Mouse (Mus musculus) neural tube, embryonic 12.5 days (tissue): Measurements from ENCODE around the gene Gm20721. TPM values are rescaled to one million over a fixed set of nuclear protein-coding genes. Genes with fewer than 3 reads are reported as not detected.
"Not testable (repeated sequence)": the region's sequence is repeated elsewhere in the genome, so short reads cannot be mapped to it uniquely, and the experiment has no call there.

Experiments
- ATAC-seq: fragments of 200-750 bp; cut with Nextera tagmentation; 2 replicates; pipeline ENCODE4 v1.8.0; 2017; ENCODE audit warnings: low read depth, mild to moderate bottlenecking, moderate TSS enrichment, moderate library complexity; ENCODE audit not compliant: low FRiP score
- H3K27ac ChIP-seq: fragments of 300-500 bp; sonication (generic); 2 replicates; pipeline ENCODE4 v1.5.1; 2016
- H3K27me3 ChIP-seq: fragments of 300-500 bp; sonication (generic); replicated peaks from 2 replicates; pipeline ENCODE4 v1.6.1; 2016; ENCODE audit warnings: mild to moderate bottlenecking
- H3K36me3 ChIP-seq: fragments of 300-500 bp; sonication (generic); 2 replicates; pipeline ENCODE4 v1.6.1; 2016; ENCODE audit warnings: mild to moderate bottlenecking
- H3K4me1 ChIP-seq: fragments of 300-500 bp; sonication (generic); 2 replicates; pipeline ENCODE4 v1.6.1; 2016
- H3K4me2 ChIP-seq: fragments of 300-500 bp; sonication (generic); replicated peaks from 2 replicates; pipeline ENCODE4 v1.6.1; 2016; ENCODE audit warnings: mild to moderate bottlenecking
- H3K4me3 ChIP-seq: fragments of 300-500 bp; sonication (generic); 2 replicates; pipeline ENCODE4 v1.5.1; 2016
- H3K9ac ChIP-seq: fragments of 300-500 bp; sonication (generic); 2 replicates; pipeline ENCODE4 v1.6.1; 2016; ENCODE audit warnings: mild to moderate bottlenecking
- H3K9me3 ChIP-seq: fragments of 300-500 bp; sonication (generic); 2 replicates; pipeline ENCODE4 v1.6.1; 2016; ENCODE audit warnings: mild to moderate bottlenecking
- WGBS: fragments of 180-500 bp; shearing (Covaris S2); methylation state at CpG from one replicate; pipeline ENCODE4 v1.1.7; 2016; 5-methylcytosine and 5-hydroxymethylcytosine counted together
- polyA plus RNA-seq: library from polyadenylated mRNA; unstranded; fragments of >200 nt; fragmentation: Nextera tagmentation; extraction: Ambion mirVana; gene quantifications from 2 replicates; pipeline ENCODE4 v1.2.1, GENCODE M21; 2016

Gene Gm20721
- 11.6 and 20.7 TPM in 2 replicates for polyA plus RNA-seq

GRCm38 (mm10) chr2:174346612-174346998, at the start of gene Gm20721:
Gene Gm20721, minus strand, starts transcription at chr2:174346712.
- 95% methylated on average over 5 of the region's 5 CpGs for WGBS
- Histone ChIP-seq H3K27me3 (no peaks in the 10 kb centered on the region), H3K36me3 (peaks cover 40% of the 10 kb centered on the region), H3K4me3 (no peak within 1 kb of the TSS), H3K4me1 (peaks cover 29% of the 10 kb centered on the region), H3K4me2 (no peak within 1 kb of the TSS), H3K9ac (no peak within 1 kb of the TSS), H3K9me3 (no peaks in the 10 kb centered on the region), H3K27ac (no peak within 1 kb of the TSS)
- ATAC-seq = no peak

- no peaks in the 10 kb centered on the region for H3K27me3 ChIP-seq
- H3K9me3 ChIP-seq = no peaks in the 10 kb centered on the region
- no peak overlapping the region for H3K4me3 ChIP-seq
- H3K36me3 ChIP-seq = no peaks in the 10 kb centered on the region
- no peak overlapping the region for H3K27ac ChIP-seq
- no peak overlapping the region for H3K4me2 ChIP-seq
- no peak overlapping the region for H3K9ac ChIP-seq
- H3K4me1 ChIP-seq = no peaks in the 10 kb centered on the region
- no peak for ATAC-seq
- WGBS = 84% methylated on average over 5 of the region's 5 CpGs
Measured at GRCm38 (mm10) chr2:174393383-174393782, 46.9 kb upstream of the Gm20721 start.

GRCm38 (mm10) chr2:174392554-174392953, 46.0 kb upstream of the Gm20721 start:
- Histone ChIP-seq H3K4me1 (no peaks in the 10 kb centered on the region), H3K9ac (no peak overlapping the region), H3K9me3 (no peaks in the 10 kb centered on the region), H3K27me3 (no peaks in the 10 kb centered on the region), H3K4me2 (no peak overlapping the region), H3K36me3 (no peaks in the 10 kb centered on the region), H3K27ac (no peak overlapping the region), H3K4me3 (no peak overlapping the region)
- WGBS = 65% methylated on average over 9 of the region's 9 CpGs
- no peak for ATAC-seq

GRCm38 (mm10) chr2:174391936-174392335, 45.4 kb upstream of the Gm20721 start:
- no peak overlapping the region for H3K4me2 ChIP-seq
- no peaks in the 10 kb centered on the region for H3K9me3 ChIP-seq
- no peak overlapping the region for H3K27ac ChIP-seq
- H3K27me3 ChIP-seq = no peaks in the 10 kb centered on the region
- H3K9ac ChIP-seq = no peak overlapping the region
- H3K4me1 ChIP-seq = no peaks in the 10 kb centered on the region
- 97% methylated on average over 3 of the region's 3 CpGs for WGBS
- H3K36me3 ChIP-seq = no peaks in the 10 kb centered on the region
- no peak for ATAC-seq
- H3K4me3 ChIP-seq = no peak overlapping the region

- H3K9ac ChIP-seq = no peak overlapping the region
- H3K9me3 ChIP-seq = no peaks in the 10 kb centered on the region
- H3K27me3 ChIP-seq = no peaks in the 10 kb centered on the region
- no peak for ATAC-seq
- H3K4me2 ChIP-seq = no peak overlapping the region
- no peak overlapping the region for H3K4me3 ChIP-seq
- H3K36me3 ChIP-seq = no peaks in the 10 kb centered on the region
- H3K27ac ChIP-seq = no peak overlapping the region
- WGBS = 87% methylated on average over 9 of the region's 9 CpGs
- no peaks in the 10 kb centered on the region for H3K4me1 ChIP-seq
Measured at GRCm38 (mm10) chr2:174381021-174381420, 34.5 kb upstream of the Gm20721 start.

GRCm38 (mm10) chr2:174366571-174366970, 20.1 kb upstream of the Gm20721 start:
- H3K9ac ChIP-seq = no peak overlapping the region
- H3K36me3 ChIP-seq = no peaks in the 10 kb centered on the region
- H3K4me2 ChIP-seq = no peak overlapping the region
- no peaks in the 10 kb centered on the region for H3K9me3 ChIP-seq
- 88% methylated on average over 10 of the region's 10 CpGs for WGBS
- no peaks in the 10 kb centered on the region for H3K4me1 ChIP-seq
- no peak overlapping the region for H3K4me3 ChIP-seq
- no peak for ATAC-seq
- H3K27ac ChIP-seq = no peak overlapping the region
- no peaks in the 10 kb centered on the region for H3K27me3 ChIP-seq

GRCm38 (mm10) chr2:174359656-174360055, 13.1 kb upstream of the Gm20721 start:
- H3K4me1 ChIP-seq = no peaks in the 10 kb centered on the region
- no peak overlapping the region for H3K4me2 ChIP-seq
- WGBS = 85% methylated on average over 4 of the region's 4 CpGs
- ATAC-seq = no peak
- H3K9me3 ChIP-seq = no peaks in the 10 kb centered on the region
- H3K4me3 ChIP-seq = no peak overlapping the region
- H3K27ac ChIP-seq = no peak overlapping the region
- H3K36me3 ChIP-seq = no peaks in the 10 kb centered on the region
- H3K9ac ChIP-seq = no peak overlapping the region
- no peaks in the 10 kb centered on the region for H3K27me3 ChIP-seq

- Histone ChIP-seq H3K4me3 (no peak overlapping the region), H3K4me2 (no peak overlapping the region), H3K9ac (no peak overlapping the region), H3K9me3 (no peaks in the 10 kb centered on the region), H3K36me3 (no peaks in the 10 kb centered on the region), H3K27me3 (no peaks in the 10 kb centered on the region), H3K4me1 (no peaks in the 10 kb centered on the region), H3K27ac (no peak overlapping the region)
- 90% methylated on average over 4 of the region's 4 CpGs for WGBS
- no peak for ATAC-seq
Measured at GRCm38 (mm10) chr2:174358516-174358915, 12.0 kb upstream of the Gm20721 start.

GRCm38 (mm10) chr2:174346999-174347668, 622 bp upstream of the Gm20721 start:
- H3K4me2 ChIP-seq, H3K27ac ChIP-seq, H3K27me3 ChIP-seq, H3K9me3 ChIP-seq, ATAC-seq, H3K4me3 ChIP-seq, H3K9ac ChIP-seq: not testable (repeated sequence)
- Histone ChIP-seq H3K36me3 (peaks cover 37% of the 10 kb centered on the region), H3K4me1 (peaks cover 24% of the 10 kb centered on the region)
- 95% methylated on average over 2 of the region's 2 CpGs for WGBS

GRCm38 (mm10) chr2:174344996-174345395, 1.5 kb downstream of the Gm20721 start:
- H3K36me3 ChIP-seq = peaks cover 41% of the 10 kb centered on the region
- WGBS = 96% methylated on average over 16 of the region's 16 CpGs

GRCm38 (mm10) chr2:174344003-174344655, 2.4 kb downstream of the Gm20721 start:
- no peak overlapping the region for H3K27ac ChIP-seq
- ATAC-seq = peak; percentile 74

More at GRCm38 (mm10) chr2:174344996-174345395, 1.5 kb downstream of the Gm20721 start:
- Histone ChIP-seq H3K9ac (no peak overlapping the region), H3K4me2 (no peak overlapping the region), H3K27ac (no peak overlapping the region), H3K27me3 (no peaks in the 10 kb centered on the region), H3K4me3 (no peak overlapping the region), H3K9me3 (no peaks in the 10 kb centered on the region), H3K4me1 (peaks cover 40% of the 10 kb centered on the region)
- no peak for ATAC-seq

GRCm38 (mm10) chr2:174343566-174343965, 2.9 kb downstream of the Gm20721 start:
- Histone ChIP-seq H3K9ac (no peak overlapping the region), H3K27ac (no peak overlapping the region), H3K4me3 (no peak overlapping the region), H3K36me3 (peaks cover 41% of the 10 kb centered on the region), H3K4me2 (peak overlapping the region; percentile 39), H3K9me3 (no peaks in the 10 kb centered on the region), H3K27me3 (no peaks in the 10 kb centered on the region), H3K4me1 (peaks cover 46% of the 10 kb centered on the region)
- ATAC-seq = no peak
- WGBS = 81% methylated on average over 1 of the region's 1 CpGs

More at GRCm38 (mm10) chr2:174344003-174344655, 2.4 kb downstream of the Gm20721 start:
- Histone ChIP-seq H3K4me1 (peaks cover 40% of the 10 kb centered on the region), H3K4me2 (peak overlapping the region; percentile 39), H3K9me3 (no peaks in the 10 kb centered on the region), H3K4me3 (no peak overlapping the region), H3K36me3 (peaks cover 41% of the 10 kb centered on the region), H3K27me3 (no peaks in the 10 kb centered on the region), H3K9ac (no peak overlapping the region)
- WGBS = 21% methylated on average over 3 of the region's 3 CpGs
